In the genomic region with DNA sequence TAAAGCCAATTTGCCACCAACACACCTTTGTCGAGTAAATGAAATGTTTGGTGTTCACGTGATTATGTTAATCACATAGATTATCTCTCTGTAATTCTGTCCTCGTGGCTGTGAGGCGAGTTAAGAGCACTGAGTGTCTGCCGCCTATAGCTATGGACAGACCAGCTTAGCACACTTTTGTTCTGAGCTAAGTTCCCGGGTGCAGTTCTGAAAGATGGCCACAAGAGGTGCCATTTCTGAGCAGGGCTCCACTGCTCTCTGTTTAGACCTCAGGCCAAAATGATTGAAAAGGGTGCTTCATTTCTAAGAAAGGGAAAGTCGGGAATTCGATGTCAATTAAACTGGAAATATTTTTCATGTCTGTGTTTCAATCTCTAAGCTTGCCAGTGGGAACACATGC, we compare ENCODE assay signal across 8 mouse cellular contexts.
A peak's percentile ranks its signal among the peaks of the same experiment; 100 is the strongest.
DNase-seq lines count a peak whose midpoint lies in the region; TF ChIP-seq lines count a peak whose summit lies in the region.

No protein-coding gene starts in this region.

- H3K36me3 ChIP-seq in kidney, adult 2 months (ENCODE audit: control insufficient read depth, insufficient read depth, low read length): no peaks in the 10 kb centered on the region
- no peaks in the 10 kb centered on the region for H3K36me3 ChIP-seq in embryonic facial prominence, embryonic 10.5 days (replicated peaks)

- DNase-seq in kidney, adult 2 months: peak; percentile 19
- no peak for DNase-seq in kidney, adult 11 months
- DNase-seq in 416B (ENCODE audit: low read depth): peak; percentile 13
- peak; percentile 34 for DNase-seq in R1 (ENCODE audit: low read depth, low spot score)
- DNase-seq in embryonic facial prominence, embryonic 10.5 days (ENCODE audit: low spot score): peak; percentile 43
- peak; percentile 8 for DNase-seq in mesoderm, embryonic 11.5 days (ENCODE audit: low read depth, low spot score)
- no peak for DNase-seq in T-cell, adult 2 months (ENCODE audit: low spot score)
- DNase-seq in layer of hippocampus, postnatal 36 days: no peak

- H3K4me3 ChIP-seq in kidney, adult 2 months (ENCODE audit: insufficient read depth, low read depth, low read length): no peak overlapping the region
- no peak overlapping the region for H3K4me3 ChIP-seq in embryonic facial prominence, embryonic 10.5 days

- no peak for TF ChIP-seq POLR2A in kidney, adult 2 months (IDR thresholded peaks at IDR 0.05; ENCODE audit: low read depth, low read length)

- peak; percentile 58 for TF ChIP-seq CTCF in kidney, adult 2 months (conservative IDR thresholded peaks at IDR 0.05; ENCODE audit: insufficient read depth, insufficient read length, low read depth, low read length)

- 28% methylated on average over 8 of the region's 8 CpGs for WGBS in kidney, adult 2 months
- 28% methylated on average over 8 of the region's 8 CpGs for WGBS in embryonic facial prominence, embryonic 10.5 days

- no peak overlapping the region for H3K27ac ChIP-seq in kidney, adult 2 months (ENCODE audit: insufficient read depth, low read depth, low read length)
- no peak overlapping the region for H3K27ac ChIP-seq in embryonic facial prominence, embryonic 10.5 days (replicated peaks)

- H3K27me3 ChIP-seq in kidney, adult 2 months (replicated peaks; ENCODE audit: control insufficient read depth, insufficient read depth, low read length): no peaks in the 10 kb centered on the region
- no peaks in the 10 kb centered on the region for H3K27me3 ChIP-seq in embryonic facial prominence, embryonic 10.5 days (replicated peaks; ENCODE audit: low read depth, poor library complexity, severe bottlenecking)

- H3K9me3 ChIP-seq in embryonic facial prominence, embryonic 10.5 days: no peaks in the 10 kb centered on the region

- no peaks in the 10 kb centered on the region for H3K4me1 ChIP-seq in kidney, adult 2 months (ENCODE audit: control insufficient read depth, insufficient read depth, low read length)
- H3K4me1 ChIP-seq in embryonic facial prominence, embryonic 10.5 days: no peaks in the 10 kb centered on the region

Comparison
In these comparisons a context has a peak if more than half of its experiments do, and no peak if none do; other contexts are left out.
1. DNase-seq: peak in kidney, adult 2 months (single experiment), 416B (single experiment), R1 (single experiment), embryonic facial prominence, embryonic 10.5 days (single experiment) and mesoderm, embryonic 11.5 days (single experiment); none in kidney, adult 11 months (single experiment), T-cell, adult 2 months (single experiment) and layer of hippocampus, postnatal 36 days (0 of 2).